Mouse (Mus musculus) kidney, postnatal 0 days (tissue): ENCODE measurements around the gene Fads6. TPM values are rescaled to one million over a fixed set of nuclear protein-coding genes. Genes with fewer than 3 reads are reported as not detected.

Source experiments
- ATAC-seq: fragments of 200-750 bp; cut with Nextera tagmentation; replicated peaks from 2 replicates; pipeline ENCODE4 v1.8.0; 2017; ENCODE audit warnings: low read depth, moderate number of reproducible peaks, moderate TSS enrichment, moderate library complexity; ENCODE audit not compliant: low FRiP score
- DNase-seq: peaks from one replicate; pipeline ENCODE4 v3.0.0-alpha.2; 2016; ENCODE audit warnings: low spot score
- H3K27ac ChIP-seq: fragments of 300-500 bp; sonication (generic); 2 replicates; pipeline ENCODE4 v1.5.1; 2014; ENCODE audit warnings: mild to moderate bottlenecking
- H3K27me3 ChIP-seq: fragments of 300-500 bp; sonication (generic); 2 replicates; pipeline ENCODE4 v1.6.1; 2014; ENCODE audit warnings: low read length, mixed read lengths; ENCODE audit not compliant: insufficient read depth
- H3K36me3 ChIP-seq: fragments of 300-500 bp; sonication (generic); 2 replicates; pipeline ENCODE4 v1.6.1; 2014; ENCODE audit warnings: low read length, mixed read lengths; ENCODE audit not compliant: insufficient read depth
- H3K4me1 ChIP-seq: fragments of 300-500 bp; sonication (generic); replicated peaks from 2 replicates; pipeline ENCODE4 v1.6.1; 2014; ENCODE audit warnings: antibody characterized with exemption, low read length, mixed read lengths; ENCODE audit not compliant: insufficient read depth
- H3K4me2 ChIP-seq: fragments of 300-500 bp; sonication (generic); 2 replicates; pipeline ENCODE4 v1.6.1; 2014; ENCODE audit warnings: mild to moderate bottlenecking, low read length, moderate library complexity, mixed read lengths
- H3K4me3 ChIP-seq: fragments of 300-500 bp; sonication (generic); replicated peaks from 2 replicates; pipeline ENCODE4 v1.5.1; 2014; ENCODE audit warnings: low read depth, low read length
- H3K9ac ChIP-seq: fragments of 300-500 bp; sonication (generic); 2 replicates; pipeline ENCODE4 v1.6.1; 2014; ENCODE audit warnings: low read depth, low read length
- H3K9me3 ChIP-seq: fragments of 300-500 bp; sonication (generic); replicated peaks from 2 replicates; pipeline ENCODE4 v1.6.1; 2016; ENCODE audit warnings: low read length, inconsistent platforms, mixed read lengths
- CTCF ChIP-seq: IDR thresholded peaks from 2 replicates; pipeline ENCODE4 v1.5.1; 2016; ENCODE audit warnings: antibody characterized with exemption, low read depth, mild to moderate bottlenecking, moderate library complexity
- WGBS: fragments of 180-500 bp; shearing (Covaris S2); extraction: QIAGEN DNeasy Blood & Tissue Kit; methylation state at CpG from one replicate; pipeline ENCODE4 v1.1.7; 2014; 5-methylcytosine and 5-hydroxymethylcytosine counted together
- polyA plus RNA-seq: library from polyadenylated mRNA; unstranded; fragments of >200 nt; fragmentation: Nextera tagmentation; extraction: Ambion mirVana; gene quantifications from 2 replicates; pipeline ENCODE4 v1.2.1, GENCODE M21; 2015

Gene Fads6
- polyA plus RNA-seq, 1 experiment from 2014 or later, result 1.1 TPM

- WGBS, result 21% methylated on average over 8 of the region's 8 CpGs
- H3K36me3 ChIP-seq, result no peaks in the 10 kb centered on the region
- no peak within 1 kb of the TSS for H3K4me2 ChIP-seq
- H3K4me3 ChIP-seq, result no peak within 1 kb of the TSS
- TF ChIP-seq CTCF, result no peak
- DNase-seq (no peak), ATAC-seq (no peak)
- H3K9ac ChIP-seq, result no peak within 1 kb of the TSS
- no peaks in the 10 kb centered on the region for H3K9me3 ChIP-seq
- H3K27me3 ChIP-seq, result no peaks in the 10 kb centered on the region
- no peaks in the 10 kb centered on the region for H3K4me1 ChIP-seq
- no peak within 1 kb of the TSS for H3K27ac ChIP-seq
Measured at GRCm38 (mm10) chr11:115306863-115307262, 9.4 kb upstream of the Fads6 start, which contains the start of gene Otop2. Gene Otop2, plus strand, starts transcription at chr11:115307163.

DNA sequence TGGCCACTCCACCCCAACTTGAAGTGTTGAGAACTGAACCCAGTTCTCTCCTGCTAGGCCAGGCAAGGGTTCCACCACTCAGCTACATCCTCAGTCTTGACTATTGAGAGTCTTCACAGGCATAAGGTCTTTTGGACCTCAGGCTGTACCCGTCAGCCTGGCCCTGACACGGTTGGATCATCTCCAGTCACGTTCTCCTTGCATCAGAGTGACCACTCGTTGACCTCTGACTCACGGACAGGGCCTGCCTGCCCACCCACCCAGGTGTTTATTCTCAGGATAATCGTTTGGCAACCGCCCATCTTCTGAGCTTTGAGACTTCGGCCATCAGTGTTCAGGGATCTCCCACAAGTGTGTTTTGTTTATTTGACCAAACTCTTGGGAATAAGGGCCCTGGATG, 5.7 kb upstream of the Fads6 start:
- DNase-seq (no peak), ATAC-seq (no peak)
- Histone ChIP-seq H3K4me3 (no peak overlapping the region), H3K9me3 (no peaks in the 10 kb centered on the region), H3K4me2 (no peak overlapping the region), H3K36me3 (no peaks in the 10 kb centered on the region), H3K9ac (no peak overlapping the region), H3K27ac (no peak overlapping the region), H3K4me1 (no peaks in the 10 kb centered on the region), H3K27me3 (no peaks in the 10 kb centered on the region)
- no peak for TF ChIP-seq CTCF
- 41% methylated on average over 8 of the region's 8 CpGs for WGBS

GRCm38 (mm10) chr11:115301351-115301750, 3.9 kb upstream of the Fads6 start:
- Histone ChIP-seq H3K9ac (no peak overlapping the region), H3K9me3 (no peaks in the 10 kb centered on the region), H3K4me1 (0 out of 2 replicates have a peak, but pooled peaks cover 8% of the 10 kb centered on the region), H3K4me3 (no peak overlapping the region), H3K36me3 (no peaks in the 10 kb centered on the region), H3K27ac (no peak overlapping the region), H3K4me2 (no peak overlapping the region), H3K27me3 (no peaks in the 10 kb centered on the region)
- ATAC-seq, result no peak
- DNase-seq, result no peak
- no peak for TF ChIP-seq CTCF
- WGBS, result 82% methylated on average over 2 of the region's 2 CpGs

DNA sequence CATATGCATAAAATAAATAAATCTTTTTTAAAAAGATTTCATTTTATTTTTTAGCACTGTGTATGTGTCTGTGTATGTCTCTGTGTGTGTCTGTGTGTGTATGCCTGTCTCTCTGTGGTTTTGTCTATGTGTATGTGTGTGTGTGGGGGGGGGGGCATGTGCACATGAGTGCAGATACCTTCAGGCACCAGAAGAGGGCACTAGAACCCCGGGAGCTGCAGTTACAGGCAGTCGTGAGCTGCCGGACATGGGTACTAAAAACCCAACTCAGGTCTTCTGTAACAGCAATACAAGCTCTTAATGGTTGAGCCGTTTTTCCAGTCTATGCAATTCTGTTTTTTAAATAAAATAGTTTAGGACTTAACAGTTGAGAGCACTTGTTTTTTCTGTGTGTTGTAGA, 3.3 kb upstream of the Fads6 start:
- no peak overlapping the region for H3K4me3 ChIP-seq
- H3K36me3 ChIP-seq, result no peaks in the 10 kb centered on the region
- H3K4me1 ChIP-seq, result 0 out of 2 replicates have a peak, but pooled peaks cover 8% of the 10 kb centered on the region
- WGBS, result 84% methylated on average over 4 of the region's 4 CpGs
- no peak for ATAC-seq
- no peak for TF ChIP-seq CTCF
- H3K27ac ChIP-seq, result no peak overlapping the region
- H3K9me3 ChIP-seq, result no peaks in the 10 kb centered on the region
- no peak overlapping the region for H3K9ac ChIP-seq
- no peak overlapping the region for H3K4me2 ChIP-seq
- no peaks in the 10 kb centered on the region for H3K27me3 ChIP-seq
- no peak for DNase-seq

- Histone ChIP-seq H3K27ac (no peak overlapping the region), H3K4me2 (no peak overlapping the region), H3K4me1 (0 out of 2 replicates have a peak, but pooled peaks cover 8% of the 10 kb centered on the region), H3K4me3 (no peak overlapping the region), H3K27me3 (no peaks in the 10 kb centered on the region), H3K9ac (no peak overlapping the region), H3K9me3 (no peaks in the 10 kb centered on the region), H3K36me3 (no peaks in the 10 kb centered on the region)
- 71% methylated on average over 8 of the region's 8 CpGs for WGBS
- DNase-seq, result no peak
- no peak for TF ChIP-seq CTCF
- ATAC-seq, result no peak
Measured at GRCm38 (mm10) chr11:115298160-115298559, 697 bp upstream of the Fads6 start.

GRCm38 (mm10) chr11:115296471-115297210, 822 bp downstream of the Fads6 start:
- no peak for TF ChIP-seq CTCF
- DNase-seq (no peak), ATAC-seq (no peak)
- 0 out of 2 replicates have a peak, but pooled peaks cover 10% of the 10 kb centered on the region for H3K4me1 ChIP-seq
- peak overlapping the region; percentile 35 for H3K4me3 ChIP-seq
- peak overlapping the region; percentile 79 for H3K4me2 ChIP-seq
- 51% methylated on average over 21 of the region's 21 CpGs for WGBS
- peak overlapping the region; percentile 42 for H3K9ac ChIP-seq
- no peak overlapping the region for H3K27ac ChIP-seq
- H3K9me3 ChIP-seq, result no peaks in the 10 kb centered on the region
- H3K36me3 ChIP-seq, result no peaks in the 10 kb centered on the region
- no peaks in the 10 kb centered on the region for H3K27me3 ChIP-seq
